Mouse (Mus musculus) limb, embryonic 13.5 days (tissue): ENCODE measurements around the gene Flt3l. TPM values are rescaled to one million over a fixed set of nuclear protein-coding genes. Genes with fewer than 3 reads are reported as not detected.
"Not testable (repeated sequence)": the region's sequence is repeated elsewhere in the genome, so short reads cannot be mapped to it uniquely, and the experiment has no call there.

ENCODE experiments used
- ATAC-seq: fragments of 200-750 bp; cut with Nextera tagmentation; 2 replicates; pipeline ENCODE4 v1.8.0; 2017; ENCODE audit warnings: low read depth, moderate number of reproducible peaks, moderate TSS enrichment; ENCODE audit not compliant: low FRiP score
- H3K27ac ChIP-seq: fragments of 300-500 bp; sonication (generic); 2 replicates; pipeline ENCODE4 v1.5.1; 2015; ENCODE audit warnings: inconsistent platforms, mild to moderate bottlenecking, moderate library complexity
- H3K27me3 ChIP-seq: fragments of 300-500 bp; sonication (generic); 2 replicates; pipeline ENCODE4 v1.6.1; 2015; ENCODE audit warnings: mild to moderate bottlenecking, inconsistent platforms
- H3K36me3 ChIP-seq: fragments of 300-500 bp; sonication (generic); 2 replicates; pipeline ENCODE4 v1.6.1; 2015; ENCODE audit warnings: inconsistent platforms, mild to moderate bottlenecking, moderate library complexity
- H3K4me1 ChIP-seq: fragments of 300-500 bp; sonication (generic); 2 replicates; pipeline ENCODE4 v1.6.1; 2015; ENCODE audit warnings: inconsistent platforms
- H3K4me2 ChIP-seq: fragments of 300-500 bp; sonication (generic); replicated peaks from 2 replicates; pipeline ENCODE4 v1.6.1; 2015; ENCODE audit warnings: inconsistent platforms, mild to moderate bottlenecking, moderate library complexity
- H3K4me3 ChIP-seq: fragments of 300-500 bp; sonication (generic); 2 replicates; pipeline ENCODE4 v1.5.1; 2015; ENCODE audit warnings: moderate library complexity, mild to moderate bottlenecking, inconsistent platforms
- H3K9ac ChIP-seq: fragments of 300-500 bp; sonication (generic); 2 replicates; pipeline ENCODE4 v1.6.1; 2015; ENCODE audit warnings: mild to moderate bottlenecking, inconsistent platforms
- H3K9me3 ChIP-seq: fragments of 300-500 bp; sonication (generic); 2 replicates; pipeline ENCODE4 v1.6.1; 2016; ENCODE audit warnings: inconsistent platforms
- WGBS: fragments of 180-500 bp; shearing (Covaris S2); methylation state at CpG from one replicate; pipeline ENCODE4 v1.1.7; 2015; 5-methylcytosine and 5-hydroxymethylcytosine counted together
- polyA plus RNA-seq: library from polyadenylated mRNA; unstranded; fragments of >200 nt; fragmentation: Nextera tagmentation; extraction: Ambion mirVana; gene quantifications from 2 replicates; pipeline ENCODE4 v1.2.1, GENCODE M21; 2015

Flt3l gene
- polyA plus RNA-seq, 1 experiment from 2014 or later, result 1.2 TPM

- Histone ChIP-seq H3K9ac (no peak overlapping the region; the same call in 1 of the 2 replicates), H3K4me1 (peaks cover 15% of the 10 kb centered on the region), H3K9me3 (peaks cover 15% of the 10 kb centered on the region), H3K27me3 (peaks cover 97% of the 10 kb centered on the region), H3K4me3 (0 out of 2 replicates have a peak overlapping the region, but pooled peaks have one; percentile 10), H3K36me3 (no peaks in the 10 kb centered on the region), H3K4me2 (peak overlapping the region; percentile 38; the same call in 1 of the 2 replicates), H3K27ac (no peak overlapping the region)
- ATAC-seq, result no peak
- 5% methylated on average over 29 of the region's 29 CpGs for WGBS
Measured at GRCm38 (mm10) chr7:45174567-45175280, 38.5 kb upstream of the Flt3l start.

GRCm38 (mm10) chr7:45173772-45174171 is 37.5 kb upstream of the Flt3l start:
- not testable (repeated sequence) for H3K4me2 ChIP-seq, H3K36me3 ChIP-seq, ATAC-seq, H3K4me3 ChIP-seq, H3K9ac ChIP-seq, H3K27ac ChIP-seq
- 58% methylated on average over 1 of the region's 1 CpGs for WGBS
- Histone ChIP-seq H3K27me3 (peaks cover 97% of the 10 kb centered on the region), H3K9me3 (peaks cover 24% of the 10 kb centered on the region), H3K4me1 (peaks cover 15% of the 10 kb centered on the region)

- no peak for ATAC-seq
- Histone ChIP-seq H3K27ac (no peak overlapping the region), H3K36me3 (no peaks in the 10 kb centered on the region), H3K27me3 (peaks cover 97% of the 10 kb centered on the region), H3K9me3 (peaks cover 27% of the 10 kb centered on the region), H3K9ac (no peak overlapping the region), H3K4me2 (no peak overlapping the region), H3K4me1 (peaks cover 15% of the 10 kb centered on the region), H3K4me3 (no peak overlapping the region)
- 59% methylated on average over 7 of the region's 7 CpGs for WGBS
Measured at GRCm38 (mm10) chr7:45172974-45173373, 36.7 kb upstream of the Flt3l start.

GRCm38 (mm10) chr7:45169495-45169894 is 33.3 kb upstream of the Flt3l start:
- Histone ChIP-seq H3K4me1 (peaks cover under 1% of the 10 kb centered on the region; the same call in 1 of the 2 replicates), H3K27me3 (peaks cover 97% of the 10 kb centered on the region), H3K4me3 (no peak overlapping the region; the same call in 1 of the 2 replicates), H3K4me2 (no peak overlapping the region), H3K9me3 (peaks cover 23% of the 10 kb centered on the region), H3K27ac (no peak overlapping the region), H3K36me3 (no peaks in the 10 kb centered on the region), H3K9ac (no peak overlapping the region)
- no peak for ATAC-seq
- WGBS, result 88% methylated on average over 3 of the region's 3 CpGs

GRCm38 (mm10) chr7:45168656-45169055 is 32.4 kb upstream of the Flt3l start:
- Histone ChIP-seq H3K27ac (no peak overlapping the region), H3K4me3 (0 out of 2 replicates have a peak overlapping the region, but pooled peaks have one; percentile 7), H3K9me3 (peaks cover 23% of the 10 kb centered on the region), H3K4me1 (peaks cover 5% of the 10 kb centered on the region), H3K36me3 (no peaks in the 10 kb centered on the region), H3K27me3 (peaks cover 97% of the 10 kb centered on the region), H3K9ac (no peak overlapping the region), H3K4me2 (no peak overlapping the region)
- WGBS, result 6% methylated on average over 24 of the region's 24 CpGs
- ATAC-seq, result no peak

GRCm38 (mm10) chr7:45167761-45168445 is 31.7 kb upstream of the Flt3l start:
- peaks cover 6% of the 10 kb centered on the region for H3K4me1 ChIP-seq
- peaks cover 23% of the 10 kb centered on the region for H3K9me3 ChIP-seq
- no peak overlapping the region for H3K9ac ChIP-seq
- no peak overlapping the region for H3K4me3 ChIP-seq
- H3K36me3 ChIP-seq, result no peaks in the 10 kb centered on the region
- no peak overlapping the region for H3K27ac ChIP-seq
- peaks cover 100% of the 10 kb centered on the region for H3K27me3 ChIP-seq
- no peak for ATAC-seq
- WGBS, result 2% methylated on average over 19 of the region's 19 CpGs
- H3K4me2 ChIP-seq, result no peak overlapping the region

- H3K36me3 ChIP-seq, result no peaks in the 10 kb centered on the region
- peaks cover 97% of the 10 kb centered on the region for H3K27me3 ChIP-seq
- peaks cover 23% of the 10 kb centered on the region for H3K9me3 ChIP-seq
- H3K4me1 ChIP-seq, result peaks cover 13% of the 10 kb centered on the region
- H3K4me3 ChIP-seq, result no peak overlapping the region
- ATAC-seq, result no peak
- no peak overlapping the region for H3K9ac ChIP-seq
- H3K4me2 ChIP-seq, result no peak overlapping the region
- WGBS, result 15% methylated on average over 10 of the region's 10 CpGs
- H3K27ac ChIP-seq, result no peak overlapping the region
Measured at GRCm38 (mm10) chr7:45166950-45167401, 30.7 kb upstream of the Flt3l start.

- WGBS, result 46% methylated on average over 11 of the region's 11 CpGs
- Histone ChIP-seq H3K9ac (no peak overlapping the region), H3K9me3 (peaks cover 22% of the 10 kb centered on the region), H3K27ac (no peak overlapping the region), H3K4me1 (peaks cover 13% of the 10 kb centered on the region), H3K27me3 (peaks cover 84% of the 10 kb centered on the region), H3K4me2 (no peak overlapping the region), H3K36me3 (0 out of 2 replicates have a peak, but pooled peaks cover 3% of the 10 kb centered on the region), H3K4me3 (no peak overlapping the region)
- ATAC-seq, result no peak
Measured at GRCm38 (mm10) chr7:45165701-45166100, 29.5 kb upstream of the Flt3l start.

- H3K4me1 ChIP-seq, result peaks cover 13% of the 10 kb centered on the region
- no peak overlapping the region for H3K27ac ChIP-seq
- 67% methylated on average over 5 of the region's 5 CpGs for WGBS
- no peak overlapping the region for H3K4me2 ChIP-seq
- peaks cover 11% of the 10 kb centered on the region for H3K36me3 ChIP-seq
- H3K4me3 ChIP-seq, result no peak overlapping the region
- peaks cover 13% of the 10 kb centered on the region for H3K9me3 ChIP-seq
- peaks cover 75% of the 10 kb centered on the region for H3K27me3 ChIP-seq
- ATAC-seq, result no peak
- no peak overlapping the region for H3K9ac ChIP-seq
Measured at GRCm38 (mm10) chr7:45164833-45165232, 28.6 kb upstream of the Flt3l start.

GRCm38 (mm10) chr7:45163735-45164490 is 27.7 kb upstream of the Flt3l start, which contains the start of gene Slc17a7:
Slc17a7 (plus strand) TSS chr7:45163949.
- H3K4me1 ChIP-seq, result peaks cover 13% of the 10 kb centered on the region
- peak within 1 kb of the TSS; percentile 73 for H3K4me2 ChIP-seq
- peak within 1 kb of the TSS; percentile 59 for H3K9ac ChIP-seq
- 2% methylated on average over 34 of the region's 41 CpGs for WGBS
- H3K27me3 ChIP-seq, result peaks cover 66% of the 10 kb centered on the region
- no peak for ATAC-seq
- H3K27ac ChIP-seq, result no peak within 1 kb of the TSS
- H3K36me3 ChIP-seq, result peaks cover 20% of the 10 kb centered on the region
- peaks cover 4% of the 10 kb centered on the region; the same call in 1 of the 2 replicates for H3K9me3 ChIP-seq
- H3K4me3 ChIP-seq, result peak within 1 kb of the TSS; percentile 47

- Histone ChIP-seq H3K27me3 (peaks cover 58% of the 10 kb centered on the region), H3K9me3 (no peaks in the 10 kb centered on the region), H3K27ac (no peak overlapping the region), H3K9ac (no peak overlapping the region), H3K36me3 (peaks cover 28% of the 10 kb centered on the region), H3K4me3 (peak overlapping the region; percentile 47), H3K4me2 (peak overlapping the region; percentile 72; the same call in 1 of the 2 replicates), H3K4me1 (peaks cover 13% of the 10 kb centered on the region)
- no peak for ATAC-seq
- WGBS, result 69% methylated on average over 9 of the region's 9 CpGs
Measured at GRCm38 (mm10) chr7:45162996-45163615, 26.9 kb upstream of the Flt3l start.
